Mouse (Mus musculus) bone marrow macrophage, adult 2 months (primary cell): ENCODE results near the gene Slc38a10. TPM values are rescaled to one million over a fixed set of nuclear protein-coding genes. Genes with fewer than 3 reads are reported as not detected.

Experiments
- H3K27ac ChIP-seq: 2 replicates; pipeline ENCODE4 v1.5.1; 2012; ENCODE audit warnings: low read depth, low read length; ENCODE audit not compliant: insufficient read depth
- H3K4me1 ChIP-seq: 2 replicates; pipeline ENCODE4 v1.6.1; 2012; ENCODE audit warnings: low read length; ENCODE audit not compliant: control insufficient read depth, insufficient read depth
- H3K4me3 ChIP-seq: 2 replicates; pipeline ENCODE4 v1.5.1; 2012; ENCODE audit warnings: mild to moderate bottlenecking, low read length, moderate library complexity; ENCODE audit not compliant: insufficient read depth
- CTCF ChIP-seq: IDR thresholded peaks from 2 replicates; pipeline ENCODE4 v1.5.1; 2012; ENCODE audit warnings: low read depth, mild to moderate bottlenecking, low read length, moderate library complexity
- POLR2A ChIP-seq: IDR thresholded peaks from 2 replicates; pipeline ENCODE4 v1.6.1; 2012; ENCODE audit warnings: mild to moderate bottlenecking, low read depth, low read length, borderline replicate concordance
- polyA plus RNA-seq: library from polyadenylated mRNA; stranded (reverse); fragments of >200 nt; gene quantifications from 2 replicates; pipeline ENCODE4 v1.2.4, GENCODE M21; 2012; ENCODE audit not compliant: missing spikeins, insufficient read depth, insufficient read length

The Slc38a10 gene
- polyA plus RNA-seq, 1 experiment: 60.0 TPM

DNA sequence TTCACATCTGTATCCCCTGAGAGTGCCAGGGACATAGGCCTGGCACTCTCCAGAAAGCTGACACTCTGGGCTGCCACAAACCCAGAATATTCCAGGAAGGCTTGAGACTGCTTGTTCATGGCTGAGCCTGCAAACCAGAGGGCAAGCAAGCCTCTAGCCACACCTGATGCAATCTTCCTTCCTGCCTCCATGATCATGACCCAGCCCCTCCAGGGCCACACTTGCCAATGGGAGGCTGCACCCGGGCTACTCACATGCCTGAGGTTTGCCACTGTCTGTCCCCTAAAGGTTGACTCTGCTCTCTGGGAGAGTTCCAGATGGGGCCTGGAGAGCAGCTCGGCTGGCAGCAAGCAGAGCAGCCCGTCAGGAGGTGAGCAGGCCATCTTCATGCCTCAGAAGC lies 30.2 kb upstream of the Slc38a10 start:
- no peak overlapping the region for H3K4me3 ChIP-seq
- H3K27ac ChIP-seq: no peak overlapping the region
- H3K4me1 ChIP-seq: peaks cover 4% of the 10 kb centered on the region
- TF ChIP-seq POLR2A (no peak), CTCF (no peak)

DNA sequence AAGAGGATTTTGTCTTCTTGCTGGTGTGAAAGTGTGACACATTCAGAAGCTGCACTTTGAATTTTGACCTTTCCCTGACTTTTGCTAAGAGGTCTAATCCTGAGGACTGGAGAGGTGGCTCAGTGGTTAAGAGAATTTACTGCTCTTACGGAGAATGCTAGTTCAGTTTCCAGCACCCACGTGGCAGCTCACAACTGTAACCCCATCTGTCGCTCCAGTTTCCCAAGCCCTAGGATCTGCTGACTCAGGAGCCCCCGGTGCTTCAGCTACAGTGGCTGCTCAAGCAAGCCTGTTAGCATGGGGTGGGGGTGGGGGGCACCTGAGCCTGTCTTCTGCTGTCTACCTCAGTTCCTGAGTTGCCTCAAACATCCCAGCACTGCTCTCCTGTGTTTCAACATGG lies 28.2 kb upstream of the Slc38a10 start:
- Histone ChIP-seq H3K4me1 (peaks cover 4% of the 10 kb centered on the region), H3K27ac (no peak overlapping the region), H3K4me3 (no peak overlapping the region)
- no peak for TF ChIP-seq CTCF
- no peak for TF ChIP-seq POLR2A

DNA sequence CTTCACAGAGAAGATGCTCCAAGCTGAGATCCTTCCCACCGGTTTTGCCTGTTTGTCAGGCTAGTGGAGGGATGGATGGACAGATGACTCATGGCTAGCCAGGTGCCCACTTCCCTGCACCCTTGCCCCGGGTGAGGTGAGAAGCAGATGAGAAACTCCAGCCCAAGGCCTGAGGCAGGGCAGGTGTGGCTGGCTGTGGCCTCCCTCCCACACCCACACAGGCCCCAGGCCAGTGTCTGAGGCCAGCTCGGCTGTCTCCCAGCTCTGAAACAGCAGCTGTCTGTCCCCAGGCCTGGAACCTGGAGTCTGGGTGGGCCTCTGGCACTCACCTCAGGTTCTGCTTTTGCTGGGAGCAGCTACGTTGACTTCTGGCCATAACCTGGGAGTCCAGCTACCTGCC lies 24.8 kb upstream of the Slc38a10 start:
- no peak overlapping the region for H3K27ac ChIP-seq
- no peak for TF ChIP-seq CTCF
- no peak for TF ChIP-seq POLR2A
- H3K4me1 ChIP-seq: no peaks in the 10 kb centered on the region
- no peak overlapping the region for H3K4me3 ChIP-seq

DNA sequence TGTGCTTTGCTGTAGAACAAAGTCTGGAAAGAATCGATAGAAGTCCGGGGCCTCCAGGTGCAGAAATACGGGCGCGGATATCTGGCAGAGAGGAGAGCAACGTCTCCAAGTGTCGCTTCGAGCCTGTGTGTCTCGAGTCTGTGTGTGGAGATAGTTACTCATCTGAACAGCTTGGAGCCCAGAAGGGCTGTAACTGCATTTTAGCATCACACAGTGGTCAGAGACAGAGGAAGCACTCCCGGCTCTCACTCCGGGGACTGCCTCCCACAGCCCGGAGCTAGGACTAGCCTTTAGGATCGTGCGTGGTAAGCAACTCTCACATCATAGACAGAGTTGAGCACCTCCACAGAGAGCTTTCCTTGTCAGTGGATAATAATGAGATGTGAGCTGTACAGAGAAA lies 22.1 kb upstream of the Slc38a10 start:
- Histone ChIP-seq H3K27ac (no peak overlapping the region), H3K4me1 (no peaks in the 10 kb centered on the region), H3K4me3 (no peak overlapping the region)
- no peak for TF ChIP-seq CTCF
- TF ChIP-seq POLR2A: no peak

DNA sequence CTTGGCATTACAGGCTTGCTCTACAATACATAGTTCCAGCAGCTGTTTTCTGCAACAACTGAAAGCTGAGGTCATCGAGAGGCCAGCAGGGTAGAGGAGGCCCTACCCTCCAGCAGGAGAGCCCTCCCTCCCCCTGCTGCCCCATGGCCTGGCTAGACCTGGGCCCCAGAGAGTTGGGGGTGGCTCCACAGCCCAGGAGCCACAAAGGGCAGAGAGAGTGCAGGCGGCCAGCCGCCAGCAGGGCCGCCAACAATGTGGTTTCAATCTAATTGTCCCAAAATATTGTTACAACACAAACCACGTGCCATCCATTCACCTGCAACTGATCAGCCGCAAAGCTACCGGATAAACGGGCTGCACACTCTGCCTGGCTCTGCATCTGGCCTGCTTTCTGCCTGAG lies 20.0 kb upstream of the Slc38a10 start:
- Histone ChIP-seq H3K4me1 (no peaks in the 10 kb centered on the region), H3K27ac (no peak overlapping the region), H3K4me3 (no peak overlapping the region)
- TF ChIP-seq POLR2A (no peak), CTCF (no peak)

DNA sequence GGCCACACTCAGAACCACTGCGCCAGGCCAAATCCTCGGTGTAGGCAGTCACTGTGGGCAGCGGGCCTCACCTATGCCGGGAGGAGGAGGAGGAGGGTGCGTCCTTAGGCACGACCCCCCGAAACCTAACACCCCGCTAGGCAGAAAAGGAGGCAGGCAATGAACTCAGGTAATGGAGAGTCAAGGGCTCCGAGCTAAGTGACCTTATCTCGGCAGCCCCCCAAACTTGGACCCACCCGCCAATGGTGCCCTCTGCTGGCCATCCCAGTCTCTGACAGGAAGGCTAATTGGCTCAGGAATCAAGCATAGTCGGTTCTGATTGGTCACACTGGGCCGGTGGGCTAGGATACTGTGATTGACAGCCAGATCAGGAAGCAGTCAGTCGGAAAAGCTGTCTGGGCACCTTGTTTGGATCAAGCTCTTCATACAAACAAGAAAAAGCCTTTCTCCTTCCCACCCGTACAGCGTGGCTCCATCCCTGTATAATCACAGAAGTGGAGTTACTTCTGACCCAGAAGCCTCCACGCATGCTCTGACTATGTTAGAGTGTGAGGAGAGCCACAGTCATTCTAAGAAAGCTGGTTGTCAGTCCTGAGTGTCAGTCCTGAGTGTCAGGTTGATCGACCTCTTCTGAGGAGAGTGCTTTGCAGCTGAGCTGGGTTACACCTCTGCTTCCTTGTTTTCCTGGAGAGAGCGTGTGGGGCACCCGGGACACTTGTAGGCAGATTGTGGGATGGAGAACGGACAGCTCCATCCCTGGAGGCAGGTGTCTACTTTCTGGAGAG lies 18.3 kb upstream of the Slc38a10 start:
- Histone ChIP-seq H3K4me1 (no peaks in the 10 kb centered on the region), H3K4me3 (no peak overlapping the region), H3K27ac (no peak overlapping the region)
- TF ChIP-seq CTCF: peak; percentile 63
- no peak for TF ChIP-seq POLR2A

DNA sequence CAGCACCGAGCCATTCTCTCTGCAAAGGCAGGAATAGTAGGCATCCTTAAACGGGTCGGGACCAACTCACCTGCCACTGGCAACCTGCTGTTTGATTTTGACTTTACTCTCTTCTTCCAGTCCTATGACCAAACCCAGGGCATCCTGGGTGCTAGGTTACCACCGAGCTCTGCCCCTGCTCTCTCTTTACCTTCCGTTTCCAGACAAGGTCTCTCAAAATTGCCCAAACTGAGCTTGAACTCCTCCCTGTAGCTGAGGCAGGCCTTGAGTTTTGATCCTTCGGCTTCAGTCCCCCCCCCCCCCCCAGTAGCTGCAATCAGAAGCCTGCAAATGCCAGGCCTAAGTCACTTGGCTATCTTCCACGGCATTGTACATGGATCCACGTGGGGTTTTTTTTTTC lies 17.4 kb upstream of the Slc38a10 start:
- H3K27ac ChIP-seq: no peak overlapping the region

DNA sequence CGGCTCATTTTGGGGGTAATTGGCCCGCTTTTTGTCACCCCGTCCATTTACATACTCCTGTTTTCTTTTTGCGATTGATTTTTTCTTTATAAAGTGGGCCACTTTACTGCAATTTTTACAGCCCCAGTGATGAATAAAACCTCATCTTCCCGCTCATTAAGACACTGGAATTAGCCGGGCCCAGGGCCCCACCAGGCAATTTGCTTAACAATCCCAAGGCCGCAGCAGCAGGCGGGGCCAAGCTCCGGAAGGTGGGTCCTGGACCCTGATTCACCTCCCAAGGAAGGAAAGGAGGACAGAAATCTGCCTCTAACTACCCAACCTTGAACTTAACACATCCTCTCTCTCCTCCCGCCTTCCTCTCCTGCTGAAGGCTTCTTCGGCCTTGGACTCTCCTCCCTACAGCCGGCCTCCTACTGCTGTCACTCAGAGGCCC lies 16.8 kb upstream of the Slc38a10 start:
- Histone ChIP-seq H3K4me1 (no peaks in the 10 kb centered on the region), H3K27ac (no peak overlapping the region), H3K4me3 (no peak overlapping the region)
- TF ChIP-seq CTCF (no peak), POLR2A (no peak)

More for the DNA sequence above, 17.4 kb upstream of the Slc38a10 start:
- TF ChIP-seq CTCF (no peak), POLR2A (no peak)
- Histone ChIP-seq H3K4me1 (no peaks in the 10 kb centered on the region), H3K4me3 (no peak overlapping the region)

DNA sequence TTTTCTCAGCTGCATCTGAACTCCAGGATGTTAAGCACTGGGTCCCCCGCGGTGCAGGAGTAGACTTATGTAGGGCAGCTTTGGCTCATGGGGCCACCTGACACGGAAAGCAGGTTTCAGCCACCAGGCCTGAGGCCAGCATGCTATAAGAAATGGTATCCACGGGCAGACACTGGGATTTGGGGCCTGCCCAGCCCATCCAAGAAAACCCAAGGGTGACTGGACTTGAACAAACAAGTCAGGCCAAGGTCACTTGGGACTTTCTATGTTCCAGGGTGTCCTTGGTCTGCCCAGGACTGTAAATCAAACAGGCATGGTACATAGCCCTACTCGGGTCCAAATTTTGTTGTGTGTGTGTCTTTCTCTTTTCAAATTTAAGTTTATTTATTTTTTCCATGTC lies 15.9 kb upstream of the Slc38a10 start:
- Histone ChIP-seq H3K27ac (no peak overlapping the region), H3K4me3 (no peak overlapping the region), H3K4me1 (no peaks in the 10 kb centered on the region)
- TF ChIP-seq POLR2A (no peak), CTCF (no peak)

DNA sequence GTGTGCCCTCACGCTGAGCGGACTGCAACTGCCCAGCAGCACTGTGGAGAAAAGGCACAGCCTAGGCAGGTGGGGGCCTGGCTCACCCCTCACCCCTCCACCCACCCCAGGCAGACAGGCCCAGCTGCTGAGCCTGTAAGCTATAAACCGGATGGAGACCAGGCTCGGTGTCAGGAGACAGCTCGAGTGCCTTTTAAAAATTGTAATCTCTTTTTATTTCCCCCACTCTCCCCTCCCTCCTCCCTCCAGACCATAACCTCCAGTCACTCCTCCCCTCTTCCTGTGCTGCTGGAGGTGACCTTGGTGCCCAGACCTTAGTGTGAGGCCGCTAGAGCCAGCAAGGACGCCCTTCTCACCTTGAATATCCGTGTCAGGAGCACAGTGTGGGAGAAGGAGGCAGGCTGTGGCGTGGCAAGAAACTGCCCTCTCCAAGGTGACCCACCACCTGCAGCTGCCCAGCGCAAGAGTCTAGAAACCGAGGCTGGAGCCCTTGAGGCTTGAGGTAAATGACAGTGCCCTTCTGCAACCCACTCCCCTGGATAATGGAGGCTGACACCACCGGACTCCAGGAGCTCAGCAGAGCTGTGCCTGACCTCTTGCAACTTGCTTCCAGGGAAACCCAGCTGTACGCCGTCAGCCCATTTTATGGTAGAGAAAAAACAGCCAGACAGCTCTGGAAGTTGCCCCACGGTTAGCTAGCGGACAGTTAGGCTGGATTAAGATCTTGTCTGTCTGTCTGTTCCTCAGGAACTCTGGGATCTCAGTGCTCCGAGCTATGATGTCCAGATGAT lies 13.5 kb upstream of the Slc38a10 start:
- no peak overlapping the region for H3K27ac ChIP-seq
- H3K4me3 ChIP-seq: no peak overlapping the region

DNA sequence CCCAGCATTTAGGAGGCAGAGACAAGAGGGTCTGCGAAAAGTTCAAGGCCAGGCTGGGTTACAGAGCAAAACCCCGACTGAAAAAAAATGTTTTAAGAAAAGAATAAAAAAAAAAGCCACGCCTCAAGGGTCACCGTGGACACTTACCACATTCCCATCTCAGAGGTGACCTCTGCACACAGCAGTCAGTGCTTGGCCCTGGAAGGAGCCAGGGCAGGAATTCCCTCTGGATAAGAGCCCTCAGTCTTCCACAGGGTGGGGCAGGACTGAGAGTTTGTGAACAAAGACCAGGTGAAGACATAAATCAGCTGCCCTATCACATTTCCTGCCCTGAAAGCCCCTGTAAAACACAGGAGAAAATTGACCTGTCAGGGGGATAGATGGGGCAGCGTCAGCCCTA lies 12.9 kb upstream of the Slc38a10 start:
- Histone ChIP-seq H3K27ac (no peak overlapping the region), H3K4me3 (no peak overlapping the region), H3K4me1 (peaks cover 5% of the 10 kb centered on the region)
- TF ChIP-seq CTCF: no peak
- TF ChIP-seq POLR2A: no peak

More for the DNA sequence above, 13.5 kb upstream of the Slc38a10 start:
- H3K4me1 ChIP-seq: no peaks in the 10 kb centered on the region
- TF ChIP-seq CTCF: no peak
- no peak for TF ChIP-seq POLR2A
